Mouse (Mus musculus) c-Kit-positive CD71-positive TER-119-positive erythroid progenitor cells, embryonic 14.5 days (primary cell): ENCODE measurements around the gene Gm5936.
"Not testable (repeated sequence)": the region's sequence is repeated elsewhere in the genome, so short reads cannot be mapped to it uniquely, and the experiment has no call there.

ENCODE experiments used
- DNase-seq: peaks from one replicate; pipeline ENCODE4 v3.0.0-alpha.2; 2013; ENCODE audit warnings: low spot score

The Gm5936 gene

DNA sequence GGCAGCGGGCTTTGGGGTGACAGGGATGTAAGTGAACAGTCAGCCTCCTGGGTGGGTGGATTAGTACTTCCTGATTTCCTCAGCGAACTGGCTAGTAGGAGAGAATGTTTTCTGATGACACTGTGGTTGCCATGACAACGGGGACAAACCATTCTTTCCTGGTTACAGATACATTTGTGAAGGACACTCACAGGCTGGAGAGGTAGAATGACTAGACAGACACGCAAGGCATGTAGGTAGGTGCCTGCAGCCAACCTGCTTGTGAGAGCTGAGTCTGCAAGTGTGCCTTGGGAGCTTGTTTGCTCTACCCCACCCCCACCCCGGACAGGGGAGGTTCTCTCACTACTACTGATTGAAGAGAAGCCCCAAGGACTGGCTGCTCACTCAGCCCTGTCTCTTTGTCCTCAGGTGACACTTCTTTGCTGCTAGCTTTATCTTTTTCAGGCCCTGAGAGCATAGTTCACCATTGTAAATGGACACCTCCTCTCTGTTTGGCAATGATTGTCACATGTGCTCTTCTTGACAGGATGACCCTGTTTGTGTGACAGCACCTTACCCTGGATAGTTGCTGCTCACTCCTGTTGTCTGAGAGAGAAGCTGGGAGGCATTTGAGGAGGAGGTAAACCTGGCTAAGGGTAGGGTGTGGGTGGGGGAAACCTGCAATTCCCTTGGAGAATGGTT, at the start of gene Gm5936:
TSS of gene Gm5936 (plus strand) at position 355 of the 681 bp plus-strand sequence.
- DNase-seq = not testable (repeated sequence)

DNA sequence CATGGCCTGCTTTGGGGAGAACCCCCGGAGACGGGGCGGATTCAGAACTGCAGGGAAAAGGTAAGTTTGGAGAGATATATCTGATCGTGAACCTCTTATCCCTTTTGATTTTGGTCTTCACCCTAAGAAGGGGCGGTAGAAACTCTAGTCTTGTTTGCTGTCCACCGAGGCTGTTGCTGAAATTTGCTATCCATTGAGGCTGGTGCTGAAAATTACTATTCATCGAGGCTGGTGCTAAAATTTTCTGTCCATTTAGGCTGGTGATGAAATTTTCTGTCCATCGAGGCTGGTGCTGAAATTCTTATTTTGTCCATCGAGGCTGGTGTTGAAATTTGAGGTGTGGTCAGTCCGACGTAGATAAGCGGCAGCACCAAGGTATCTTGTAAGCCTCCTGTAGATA, 19.1 kb downstream of the Gm5936 start:
- not testable (repeated sequence) for DNase-seq

DNA sequence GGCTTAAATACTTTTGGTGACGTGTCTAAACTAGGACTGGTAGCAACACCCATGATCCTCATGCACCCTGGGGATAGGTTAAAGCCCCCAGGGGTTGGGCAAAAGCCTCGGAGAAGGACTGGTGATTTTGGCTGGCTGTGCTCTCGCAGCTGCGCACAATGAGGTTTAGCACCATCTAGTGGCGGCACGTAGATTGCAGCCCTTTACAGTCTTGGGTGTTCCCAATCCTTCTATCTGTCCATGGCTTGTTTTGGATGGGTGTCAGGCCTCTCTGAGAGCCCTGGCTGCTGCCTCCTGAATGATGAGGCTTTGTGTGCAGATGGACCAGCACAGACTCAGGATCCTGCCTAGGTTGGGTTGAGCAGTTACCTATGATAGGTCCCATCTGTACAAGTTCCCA, 43.1 kb downstream of the Gm5936 start:
- DNase-seq = not testable (repeated sequence)
